Mouse (Mus musculus): ENCODE measurements around the gene Wdr20. TPM values are rescaled to one million over a fixed set of nuclear protein-coding genes. Genes with fewer than 3 reads are reported as not detected.

Wdr20 gene
- total and polyA plus RNA-seq, 3 experiments, result 18.8 to 25.8 TPM; not detected in 1

DNA sequence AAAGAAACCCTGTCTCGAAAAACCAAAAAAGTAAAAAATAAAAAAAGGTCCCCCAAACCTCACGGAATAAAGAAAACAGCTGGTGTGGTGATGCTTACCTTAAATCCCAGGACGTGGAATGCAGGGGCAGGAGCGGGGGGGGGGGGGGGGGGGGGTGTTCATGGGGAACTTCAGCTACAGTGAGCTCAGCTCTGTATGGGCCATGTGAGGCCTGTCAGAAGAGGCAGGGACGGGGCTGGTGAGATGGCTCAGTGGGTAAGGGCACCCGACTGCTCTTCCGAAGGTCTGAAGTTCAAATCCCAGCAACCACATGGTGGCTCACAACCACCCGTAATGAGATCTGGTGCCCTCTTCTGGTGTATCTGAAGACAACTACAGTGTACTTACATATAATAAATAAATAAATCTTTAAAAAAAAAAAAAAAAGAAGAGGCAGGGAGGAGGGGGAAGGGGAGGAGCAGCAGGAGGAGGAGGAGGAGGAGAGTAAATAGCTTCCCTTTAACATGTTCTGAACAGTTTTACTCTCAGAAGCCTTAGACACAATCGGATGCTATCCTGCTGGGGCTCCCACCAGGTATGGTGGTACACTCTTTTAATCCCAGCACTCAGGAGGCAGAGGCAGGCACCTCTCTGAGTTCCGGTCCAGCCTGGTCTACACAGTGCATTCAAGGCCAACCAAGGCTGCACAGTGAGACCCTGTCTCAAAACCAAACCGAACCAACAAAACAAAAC, 92.7 kb downstream of the Wdr20 start:
- Histone ChIP-seq H3K27ac (ENCODE audit: control insufficient read depth, low read depth, low read length) (no peak overlapping the region), H3K9ac (ENCODE audit: control insufficient read depth, low read depth, low read length, poor library complexity, severe bottlenecking) (no peak overlapping the region)

DNA sequence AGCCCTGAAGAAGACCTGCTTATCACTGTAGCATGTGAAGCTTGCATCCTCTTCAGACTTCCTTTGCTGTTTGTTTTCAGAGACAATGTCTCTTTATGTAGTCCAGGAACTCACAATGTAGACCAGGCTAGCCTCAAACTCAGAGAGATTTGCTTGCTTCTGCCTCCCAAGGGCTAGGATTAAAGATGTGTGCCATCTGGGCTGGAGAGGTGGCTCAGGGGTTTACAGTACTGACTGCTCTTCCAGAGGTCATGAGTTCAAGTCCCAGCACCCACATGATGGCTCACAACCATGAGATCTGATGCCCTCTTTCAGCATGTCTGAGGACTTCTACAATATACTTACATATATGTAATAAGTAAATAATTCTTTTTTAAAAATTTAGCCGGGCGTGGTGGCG, 97.4 kb downstream of the Wdr20 start:
- no peaks in the 10 kb centered on the region for H3K27me3 ChIP-seq (ENCODE audit: control insufficient read depth in 1 of 2, insufficient read depth in 2 of 2, low read length in 2 of 2)
- H3K4me3 ChIP-seq (ENCODE audit: control insufficient read depth in 1 of 2, insufficient read depth in 1 of 2, low read depth in 2 of 2, low read length in 2 of 2), result no peak overlapping the region
- no peak overlapping the region for H3K27ac ChIP-seq (ENCODE audit: control insufficient read depth, low read depth, low read length)
- no peaks in the 10 kb centered on the region for H3K4me1 ChIP-seq (ENCODE audit: control insufficient read depth in 1 of 2, insufficient read depth in 2 of 2, low read length in 2 of 2)
- no peaks in the 10 kb centered on the region for H3K36me3 ChIP-seq (ENCODE audit: control insufficient read depth in 1 of 2, insufficient read depth in 2 of 2, low read length in 2 of 2)
- H3K9me3 ChIP-seq (replicated peaks; ENCODE audit: insufficient read depth, low read length), result no peaks in the 10 kb centered on the region
- H3K79me2 ChIP-seq (ENCODE audit: control insufficient read depth, insufficient read depth, low read length, poor library complexity), result no peaks in the 10 kb centered on the region
- DNase-seq (ENCODE audit: low read depth, low spot score), result no peak
- no peak overlapping the region for H3K9ac ChIP-seq (ENCODE audit: control insufficient read depth, low read depth, low read length, poor library complexity, severe bottlenecking)
- TF ChIP-seq MEF2A (IDR thresholded peaks at IDR 0.05; ENCODE audit: extremely low read depth, insufficient replicate concordance, low read depth, low read length, poor library complexity, severe bottlenecking) (no peak), TBP (IDR thresholded peaks at IDR 0.05; ENCODE audit: low read depth, low read length) (peak; percentile 83)

More for the DNA sequence above, 92.7 kb downstream of the Wdr20 start:
- Histone ChIP-seq H3K36me3 (ENCODE audit: control insufficient read depth in 1 of 2, insufficient read depth in 2 of 2, low read length in 2 of 2) (no peaks in the 10 kb centered on the region), H3K27me3 (ENCODE audit: control insufficient read depth in 1 of 2, insufficient read depth in 2 of 2, low read length in 2 of 2) (no peaks in the 10 kb centered on the region), H3K4me1 (ENCODE audit: control insufficient read depth in 1 of 2, insufficient read depth in 2 of 2, low read length in 2 of 2) (no peaks in the 10 kb centered on the region), H3K79me2 (ENCODE audit: control insufficient read depth, insufficient read depth, low read length, poor library complexity) (no peaks in the 10 kb centered on the region), H3K9me3 (replicated peaks; ENCODE audit: insufficient read depth, low read length) (no peaks in the 10 kb centered on the region), H3K4me3 (ENCODE audit: control insufficient read depth in 1 of 2, insufficient read depth in 1 of 2, low read depth in 2 of 2, low read length in 2 of 2) (no peak overlapping the region)
- no peak for DNase-seq (ENCODE audit: low read depth, low spot score)
- TF ChIP-seq RCOR1 (IDR thresholded peaks at IDR 0.05; ENCODE audit: low read depth, low read length) (no peak), SIN3A (IDR thresholded peaks at IDR 0.05; ENCODE audit: low read length) (no peak), POLR2AphosphoS5 (IDR thresholded peaks at IDR 0.05; ENCODE audit: borderline replicate concordance, low read depth, low read length) (no peak), TAL1 (IDR thresholded peaks at IDR 0.05; ENCODE audit: low read length) (no peak), HCFC1 (IDR thresholded peaks at IDR 0.05; ENCODE audit: low read depth, low read length) (no peak), MAFK (IDR thresholded peaks at IDR 0.05; ENCODE audit: borderline replicate concordance, low read depth, low read length) (no peak), GATA1 (IDR thresholded peaks at IDR 0.05; ENCODE audit: low read depth, low read length) (no peak), MAZ (IDR thresholded peaks at IDR 0.05; ENCODE audit: low read depth, low read length) (no peak), NRF1 (IDR thresholded peaks at IDR 0.05; ENCODE audit: insufficient read depth, low read depth, low read length, poor library complexity, severe bottlenecking) (no peak), EP300 (IDR thresholded peaks at IDR 0.05; ENCODE audit: low read depth in 1 of 2, low read length in 2 of 2) (no peak), UBTF (IDR thresholded peaks at IDR 0.05; ENCODE audit: borderline replicate concordance, insufficient read depth, low read depth, low read length) (no peak), ZC3H11A (IDR thresholded peaks at IDR 0.05; ENCODE audit: low read depth, low read length) (no peak), MXI1 (IDR thresholded peaks at IDR 0.05; ENCODE audit: low read depth, low read length) (no peak), ZKSCAN1 (IDR thresholded peaks at IDR 0.05; ENCODE audit: low read depth, low read length) (no peak), E2F4 (IDR thresholded peaks at IDR 0.05; ENCODE audit: borderline replicate concordance, low read depth, low read length) (no peak), CHD2 (IDR thresholded peaks at IDR 0.05; ENCODE audit: low read length) (no peak), POLR2A (IDR thresholded peaks at IDR 0.05; ENCODE audit: control insufficient read depth in 1 of 2, insufficient read depth in 1 of 2, low read depth in 1 of 2, low read length in 2 of 2, poor library complexity in 1 of 2) (no peak), TCF12 (IDR thresholded peaks at IDR 0.05; ENCODE audit: low read depth, low read length) (no peak), MAX (IDR thresholded peaks at IDR 0.05; ENCODE audit: low read length) (no peak), TBP (IDR thresholded peaks at IDR 0.05; ENCODE audit: low read depth, low read length) (no peak)

Measured in MEL (cell line).